Mouse (Mus musculus) yolk sac, embryonic 10.5 days (tissue): Measurements from ENCODE around the gene Prkca.

Source experiments
- DNase-seq: peaks from one replicate; pipeline ENCODE4 v3.0.0-alpha.2; 2017; ENCODE audit warnings: low spot score

The Prkca gene

DNA sequence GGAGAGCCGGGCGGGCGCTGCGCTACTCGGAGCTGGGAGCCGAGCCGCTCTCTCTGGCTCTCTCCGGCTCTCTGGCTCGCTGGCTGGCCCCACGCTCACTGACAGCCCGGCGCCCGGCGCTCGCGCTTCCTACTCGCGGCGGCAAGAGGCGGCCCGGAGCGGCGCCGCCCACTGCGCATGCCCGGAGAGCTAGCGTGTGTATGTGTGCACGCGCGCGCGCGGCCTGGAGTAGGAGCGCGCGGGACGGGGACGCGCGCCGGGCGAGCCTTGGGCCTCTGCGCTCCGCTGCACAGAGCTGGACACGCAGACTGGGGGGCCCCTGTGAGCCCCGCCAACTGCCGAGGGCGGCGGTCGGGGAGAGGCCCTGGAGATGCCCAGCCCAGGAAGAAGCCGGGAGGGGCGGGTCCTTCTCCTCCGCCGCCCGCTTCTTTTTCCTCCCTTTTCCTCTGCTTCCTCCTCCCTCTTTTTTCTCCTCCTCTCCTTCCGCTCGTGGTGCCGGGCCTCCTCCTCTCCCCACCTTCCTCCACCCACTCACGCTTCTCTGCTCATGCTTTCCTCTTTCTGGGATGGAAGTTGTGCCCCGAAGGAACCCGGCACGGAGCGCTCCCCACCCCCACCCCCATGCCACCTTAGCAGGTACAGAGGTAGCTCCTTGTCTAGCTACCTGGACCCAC, at the start of gene Prkca:
Gene Prkca, minus strand, starts transcription at position 140 of the 674 bp plus-strand sequence.
- peak; percentile 90 for DNase-seq

DNA sequence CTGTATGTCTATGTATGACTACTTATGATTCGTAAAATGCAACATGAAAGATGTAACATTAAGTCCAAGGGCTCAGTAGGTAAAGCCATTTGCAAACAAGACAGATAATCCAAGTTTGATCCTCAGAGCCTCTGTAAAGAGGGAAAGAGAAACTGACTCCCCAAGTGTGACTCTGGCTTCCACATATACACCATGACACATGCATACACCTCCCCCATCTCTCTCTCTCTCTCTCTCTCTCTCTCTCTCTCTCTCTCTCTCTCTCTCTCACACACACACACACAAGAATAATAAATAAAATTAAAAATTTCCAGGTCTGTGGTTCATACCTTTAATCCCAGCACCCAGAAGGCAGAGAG, 41.9 kb upstream of the Prkca start:
- DNase-seq: no peak

DNA sequence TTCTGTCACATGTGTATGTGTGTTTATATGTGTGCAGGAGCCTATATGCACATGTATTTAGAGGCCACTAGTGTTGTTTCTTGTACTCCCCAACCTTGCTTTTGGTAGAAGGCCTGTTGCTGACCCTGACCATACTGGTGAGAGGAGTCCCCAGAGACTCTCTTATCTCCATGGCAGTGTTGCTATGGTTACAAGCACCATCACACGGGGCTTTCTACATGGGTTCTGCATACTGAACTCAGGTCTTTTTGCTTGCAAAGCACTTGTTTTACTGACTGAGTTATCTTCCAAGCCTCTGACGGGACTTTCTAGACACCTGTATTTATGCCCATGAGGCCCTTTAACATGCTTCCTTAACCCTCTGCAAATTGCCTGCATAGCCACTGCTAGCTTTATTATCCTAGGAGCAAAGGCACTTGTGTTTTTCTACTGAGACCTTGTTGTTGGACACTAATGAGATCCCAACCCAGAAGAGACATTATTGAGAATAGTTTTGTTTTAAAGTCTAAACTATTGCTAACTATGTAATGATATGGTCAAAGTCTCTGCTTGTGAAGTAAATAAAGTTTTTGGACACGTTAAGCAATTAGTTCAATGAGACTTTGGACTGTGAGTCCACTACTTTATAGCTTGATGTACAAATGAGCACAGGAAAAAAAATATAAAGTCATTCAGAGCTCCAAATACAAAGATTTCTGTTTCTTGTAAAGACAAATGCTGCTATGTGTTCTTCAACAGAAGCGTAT, 41.4 kb upstream of the Prkca start:
- no peak for DNase-seq

DNA sequence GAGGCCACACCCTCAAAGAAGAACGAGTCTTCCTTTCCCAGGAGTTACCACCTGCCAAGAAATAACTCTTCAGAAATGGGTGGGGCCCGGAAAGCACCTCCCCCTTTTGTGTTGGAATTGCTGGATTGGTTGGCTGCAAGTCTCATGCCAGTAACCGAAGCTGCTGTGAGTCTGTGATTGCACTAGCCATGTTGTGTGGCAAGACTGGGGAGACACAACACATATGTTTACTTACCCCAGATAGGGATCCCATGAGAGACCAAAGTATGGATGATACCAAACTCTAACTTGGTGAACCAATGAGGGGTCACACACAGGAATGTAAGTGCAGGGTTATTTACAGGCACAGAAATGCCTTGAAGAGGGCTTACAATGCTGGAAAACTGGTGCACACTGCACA, 38.9 kb upstream of the Prkca start:
- no peak for DNase-seq

DNA sequence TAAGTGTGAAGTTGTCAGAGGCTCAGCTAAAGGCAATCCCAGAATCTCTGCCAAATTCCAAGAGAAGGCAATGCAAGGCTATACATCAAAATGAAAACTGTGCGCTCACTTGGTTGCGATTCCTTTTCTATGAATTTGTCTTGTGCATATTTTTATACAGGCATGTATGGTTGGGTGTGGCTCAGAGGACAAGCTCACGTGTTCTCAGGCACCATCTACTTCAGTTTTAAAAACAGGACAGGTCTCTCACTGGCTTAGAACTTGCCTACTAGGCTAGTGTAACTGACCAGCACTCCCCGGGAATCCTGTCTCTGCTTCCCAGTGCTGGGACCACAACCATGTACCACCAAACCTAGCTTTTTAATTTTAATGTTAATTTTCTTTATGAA, 34.6 kb upstream of the Prkca start:
- no peak for DNase-seq

DNA sequence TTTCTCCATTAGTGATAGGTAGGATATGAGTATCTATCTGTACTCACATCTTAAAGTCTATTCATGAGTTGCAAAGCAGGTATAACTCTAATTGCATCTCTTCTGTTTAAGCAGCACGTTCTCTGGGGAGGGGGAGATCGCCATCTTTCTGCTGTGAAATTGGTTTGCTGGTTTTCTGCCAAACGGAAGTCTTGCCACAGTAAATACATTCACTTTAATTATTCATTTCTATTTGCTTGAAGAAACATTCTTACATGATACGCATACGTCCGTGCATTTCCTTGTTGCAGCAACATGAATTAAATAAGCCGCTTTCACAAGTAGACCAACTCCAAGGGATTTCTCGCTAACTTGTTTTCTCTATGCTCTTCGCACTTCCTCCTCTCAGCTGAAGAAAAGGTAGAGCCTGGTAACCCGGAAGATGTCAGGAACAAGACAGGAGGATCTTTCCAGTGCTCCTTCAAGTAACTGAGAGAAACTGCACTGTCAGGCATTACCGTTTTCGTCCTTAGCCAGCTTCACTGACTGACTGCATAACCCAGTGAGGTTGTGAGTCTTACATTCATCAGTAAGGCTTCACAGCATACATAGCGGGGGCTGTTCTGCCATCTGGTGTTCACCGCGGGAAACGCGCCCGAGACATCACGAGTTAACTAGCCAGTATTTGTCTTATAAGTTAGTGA, 34.1 kb upstream of the Prkca start:
- DNase-seq: peak; percentile 75

DNA sequence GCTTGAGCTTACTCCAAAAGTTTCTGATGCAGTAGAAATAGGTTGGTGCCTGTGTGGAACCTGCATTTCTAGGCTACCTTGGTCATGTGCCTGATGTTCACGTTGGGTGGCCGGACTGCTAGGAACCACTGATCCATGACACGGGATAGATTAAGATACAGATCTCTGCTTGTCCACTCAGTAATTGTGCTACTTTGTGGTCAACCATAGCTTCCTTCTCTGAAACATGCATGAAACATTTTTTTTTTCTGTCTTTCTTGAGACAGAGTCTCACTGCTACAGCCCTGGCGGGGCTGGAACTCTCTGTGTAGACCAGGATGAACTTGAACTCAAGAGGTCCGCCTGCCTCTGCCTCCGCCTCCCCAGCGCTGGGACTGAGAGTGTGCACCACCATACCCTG, 33.1 kb upstream of the Prkca start:
- DNase-seq: no peak

DNA sequence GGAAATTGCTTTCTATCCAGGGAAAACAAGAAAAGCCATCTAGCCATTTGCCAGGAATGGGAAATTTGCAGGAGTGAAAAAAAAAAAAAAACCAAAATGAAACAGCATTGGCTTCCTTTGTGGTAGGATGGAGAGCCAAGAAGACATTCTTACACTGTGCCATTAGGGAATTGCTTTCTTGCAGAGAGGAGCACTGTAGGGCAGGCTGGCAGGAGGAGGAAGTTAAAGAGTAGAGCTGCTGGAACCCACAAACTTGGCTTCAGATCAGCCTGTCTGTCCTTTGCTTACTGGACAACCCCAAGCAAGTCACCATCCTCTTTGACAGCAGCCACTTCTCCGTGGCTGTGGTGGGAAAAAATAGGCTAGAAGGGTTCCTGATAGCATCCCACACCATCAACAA, 23.3 kb upstream of the Prkca start:
- DNase-seq: no peak

DNA sequence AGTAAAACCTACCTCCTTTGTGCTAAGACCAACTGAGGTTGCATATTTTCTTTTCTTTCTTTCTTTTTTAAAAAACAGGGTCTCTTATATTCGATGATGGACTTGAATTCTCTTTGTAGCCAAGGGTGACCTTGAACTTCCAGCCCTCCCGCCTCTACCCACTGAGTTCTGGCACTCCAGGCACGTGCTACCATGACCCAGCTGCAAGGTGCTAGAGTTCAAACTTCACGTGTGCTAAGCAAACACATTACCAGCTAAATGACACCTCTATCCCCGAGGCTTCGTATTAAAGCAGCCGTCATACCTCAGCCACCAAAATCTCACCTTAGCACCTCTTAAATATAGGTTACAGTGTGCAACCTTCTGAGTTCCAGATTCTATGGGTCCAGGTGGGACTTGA, 21.9 kb upstream of the Prkca start:
- DNase-seq: no peak

DNA sequence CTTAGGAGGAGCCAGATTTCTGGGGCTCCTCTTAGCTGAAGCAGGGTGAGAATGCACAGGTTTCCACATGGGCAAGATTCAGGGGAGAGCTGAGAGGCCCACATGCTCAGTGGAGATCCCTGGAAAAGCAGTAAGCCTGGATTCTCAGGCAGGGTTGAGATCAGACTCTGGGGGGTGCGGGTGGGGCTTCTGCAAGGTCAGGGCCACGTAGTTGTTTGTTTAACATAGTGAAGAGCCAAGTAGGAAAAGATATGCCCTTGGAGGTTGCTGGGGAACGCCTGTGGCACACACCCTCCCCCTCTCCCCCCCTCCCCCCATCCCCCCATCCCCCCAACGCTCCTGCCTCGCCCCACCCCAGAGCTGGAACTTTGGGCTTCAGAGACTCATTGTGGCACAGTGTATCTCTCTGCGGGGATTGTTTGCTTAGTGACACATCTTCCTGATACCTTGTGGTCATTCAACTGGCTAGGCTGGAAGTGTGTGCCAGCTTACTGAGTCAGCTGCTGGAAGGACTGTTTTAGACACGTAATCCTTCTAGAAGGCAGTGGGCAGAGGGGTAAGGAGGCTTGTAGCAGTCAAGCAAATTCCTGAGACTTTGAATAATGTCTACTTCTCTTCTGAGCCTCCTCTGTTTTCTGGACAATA, 21.3 kb upstream of the Prkca start:
- peak; percentile 7 for DNase-seq

DNA sequence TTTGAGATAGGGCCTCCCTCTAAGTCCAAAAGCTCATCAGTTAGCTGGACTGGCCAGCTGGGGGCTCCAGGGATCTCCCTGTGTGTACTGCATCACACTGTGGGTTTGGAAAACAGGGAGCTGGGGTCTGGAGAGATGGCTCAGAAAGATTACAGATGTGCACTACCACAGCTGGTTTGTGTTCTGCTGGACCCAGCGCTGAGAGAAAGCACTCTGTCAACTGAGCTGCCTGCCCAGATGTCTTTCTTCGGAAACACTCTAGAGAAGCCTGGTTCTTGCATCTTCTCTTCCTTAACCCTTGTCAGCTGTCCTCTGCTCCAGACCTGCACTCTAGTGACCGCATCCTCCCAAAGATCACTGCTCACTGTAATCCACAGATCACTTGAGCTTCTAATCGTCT, 20.3 kb upstream of the Prkca start:
- DNase-seq: no peak

DNA sequence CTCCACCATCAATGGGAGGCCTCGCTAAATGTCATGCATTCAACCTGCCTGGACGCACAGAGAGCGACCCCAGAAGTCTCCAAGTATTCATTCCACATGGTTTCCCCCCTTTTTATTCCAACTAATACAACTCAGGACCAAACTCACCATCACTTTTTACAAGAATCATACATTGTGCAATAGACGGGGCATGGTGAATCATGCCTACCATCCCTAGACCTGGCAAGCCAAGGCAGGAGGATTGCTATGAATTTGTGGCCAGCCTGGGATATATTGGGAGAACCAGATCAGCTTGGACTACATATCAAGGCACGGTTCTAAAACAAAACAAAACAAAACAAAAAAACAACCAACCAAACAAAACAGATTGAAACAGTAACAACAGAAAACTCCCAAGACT, 19.2 kb upstream of the Prkca start:
- no peak for DNase-seq

DNA sequence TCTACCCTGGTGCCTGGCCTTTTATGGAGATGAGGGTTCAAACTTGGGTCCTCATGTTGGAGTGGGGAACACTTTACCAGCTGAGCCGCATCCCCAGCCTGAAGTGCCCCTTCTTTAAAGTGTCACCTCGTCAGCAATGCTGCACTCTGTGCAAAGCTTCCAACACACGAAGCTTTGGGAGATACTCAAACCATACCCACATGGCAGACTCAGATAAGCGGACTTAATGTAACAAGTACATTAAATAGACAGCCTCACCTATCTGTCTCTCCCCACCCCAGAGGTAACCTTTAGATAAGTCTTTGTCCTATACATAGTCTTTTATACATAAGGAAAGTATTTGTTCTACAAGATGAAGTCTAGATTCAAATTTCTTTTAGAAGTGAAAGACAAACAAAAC, 17.3 kb upstream of the Prkca start:
- no peak for DNase-seq

DNA sequence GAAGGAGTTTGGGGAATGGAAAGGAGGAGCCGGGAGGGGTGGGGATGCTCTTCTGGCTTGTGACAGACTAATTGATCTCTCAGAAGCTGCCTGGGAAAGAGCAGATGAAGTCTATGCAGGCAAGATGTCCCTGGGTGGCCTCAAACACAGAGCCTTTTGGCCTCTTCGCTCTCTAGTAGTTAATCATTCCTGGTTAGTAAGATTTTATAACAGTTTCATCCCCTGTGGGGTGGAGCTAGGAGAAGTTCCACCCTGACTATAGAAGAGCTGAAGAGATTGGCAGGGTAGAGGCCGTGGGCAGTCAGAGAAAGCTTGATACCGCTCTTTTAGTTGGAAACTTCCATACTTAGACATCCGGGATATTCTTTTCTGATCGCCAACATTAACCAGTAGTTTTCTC, 15.2 kb upstream of the Prkca start:
- DNase-seq: no peak

DNA sequence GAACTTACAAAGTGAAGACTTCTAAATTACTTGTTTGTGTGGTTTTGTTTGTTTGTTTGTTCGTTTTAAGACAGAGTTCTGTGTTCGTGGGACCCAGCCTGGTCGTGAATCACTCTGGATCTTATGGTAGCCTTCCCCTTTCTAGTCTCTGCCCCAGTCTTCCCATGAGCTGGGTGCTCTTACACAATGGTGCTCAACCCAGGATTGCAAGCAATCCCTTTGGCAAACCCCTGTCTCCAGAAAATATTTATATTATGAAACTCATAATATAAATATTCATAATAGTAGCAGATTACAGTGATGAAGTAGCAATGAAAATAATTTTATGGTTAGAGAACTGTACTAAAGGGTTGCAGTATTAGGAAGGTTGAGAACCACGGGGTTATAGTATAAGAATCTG, 12.3 kb upstream of the Prkca start:
- no peak for DNase-seq

DNA sequence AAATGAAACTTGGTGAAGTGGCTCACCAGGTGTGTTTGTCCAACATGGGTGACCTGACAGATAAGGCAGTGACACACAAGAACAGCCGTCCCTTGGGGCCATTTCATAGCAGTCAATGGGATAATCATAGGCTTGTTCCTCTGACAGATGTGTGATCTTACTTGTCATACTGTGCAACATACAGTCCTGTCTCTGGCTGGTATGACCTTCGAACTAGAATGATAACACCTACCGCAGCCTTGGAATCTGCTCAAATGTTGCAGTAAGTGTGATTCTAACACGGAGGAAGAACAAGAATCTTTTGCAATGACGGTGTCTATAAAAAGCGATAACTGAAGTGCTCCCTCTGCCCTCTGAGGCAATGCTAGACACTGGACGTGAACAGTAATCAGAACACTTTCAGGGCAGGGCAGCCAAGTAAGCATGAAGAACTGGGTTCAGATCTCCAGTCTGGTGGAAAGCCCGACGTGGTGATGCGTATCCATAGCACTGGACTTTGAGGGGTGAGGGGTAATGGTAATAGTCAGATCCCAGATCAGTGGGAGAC, 9.2 kb upstream of the Prkca start:
- DNase-seq: no peak

DNA sequence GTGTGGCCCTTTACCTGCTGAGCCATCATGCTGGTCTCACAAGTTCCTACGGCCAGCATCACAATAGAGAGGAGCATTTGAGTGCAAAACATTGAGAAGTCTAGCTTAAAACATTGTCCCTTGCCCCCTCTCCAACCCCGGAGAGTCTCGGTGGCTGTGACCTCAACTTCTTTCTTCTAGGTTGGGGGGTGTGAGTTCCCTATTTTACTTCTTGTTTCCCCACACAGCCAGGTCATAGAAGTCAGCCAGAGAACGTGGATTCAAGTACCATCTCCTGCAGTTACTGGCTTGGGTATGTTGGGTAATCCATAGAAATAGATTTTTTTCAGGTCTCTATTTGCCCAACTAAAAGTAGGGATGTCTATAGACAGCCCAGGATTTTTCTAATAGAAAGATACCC, 7.1 kb upstream of the Prkca start:
- DNase-seq: no peak

DNA sequence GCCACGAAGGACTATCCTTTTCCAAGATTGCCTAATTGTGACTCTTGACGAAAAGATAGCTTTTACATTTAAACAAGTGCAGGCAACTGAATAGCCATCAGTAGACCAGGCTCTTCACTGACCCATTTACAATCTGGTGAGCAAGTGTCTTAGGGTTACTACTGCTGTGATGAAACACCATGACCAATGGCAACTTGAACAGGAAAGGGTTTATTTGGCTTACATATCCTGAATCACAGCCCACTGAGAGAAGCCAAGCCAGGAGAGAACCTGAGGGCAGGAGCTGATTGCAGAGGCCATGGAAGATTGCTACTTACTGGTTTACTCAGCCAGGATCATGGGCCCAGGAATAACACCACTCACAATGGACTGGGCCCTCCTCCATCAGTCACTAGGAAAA, 1.6 kb upstream of the Prkca start:
- no peak for DNase-seq

DNA sequence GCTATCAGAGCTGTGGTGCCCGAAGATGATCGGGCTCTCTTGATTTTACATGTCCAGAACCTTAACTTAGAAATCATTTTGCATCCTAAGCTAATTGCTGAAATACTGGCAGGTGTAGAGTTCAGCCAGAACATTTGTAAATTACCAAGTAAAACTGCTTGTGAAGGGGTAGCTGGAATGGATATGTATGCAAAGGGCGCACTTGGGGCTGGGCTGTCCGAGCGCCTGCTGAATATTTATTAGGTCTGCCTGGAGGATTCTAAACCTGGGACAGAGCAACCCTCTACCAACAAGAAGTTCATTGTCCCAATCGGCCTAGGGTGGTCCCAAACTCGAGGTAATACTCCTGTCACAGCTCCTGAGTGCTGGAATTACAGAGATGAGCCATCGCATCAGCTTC, 1.0 kb upstream of the Prkca start:
- no peak for DNase-seq

DNA sequence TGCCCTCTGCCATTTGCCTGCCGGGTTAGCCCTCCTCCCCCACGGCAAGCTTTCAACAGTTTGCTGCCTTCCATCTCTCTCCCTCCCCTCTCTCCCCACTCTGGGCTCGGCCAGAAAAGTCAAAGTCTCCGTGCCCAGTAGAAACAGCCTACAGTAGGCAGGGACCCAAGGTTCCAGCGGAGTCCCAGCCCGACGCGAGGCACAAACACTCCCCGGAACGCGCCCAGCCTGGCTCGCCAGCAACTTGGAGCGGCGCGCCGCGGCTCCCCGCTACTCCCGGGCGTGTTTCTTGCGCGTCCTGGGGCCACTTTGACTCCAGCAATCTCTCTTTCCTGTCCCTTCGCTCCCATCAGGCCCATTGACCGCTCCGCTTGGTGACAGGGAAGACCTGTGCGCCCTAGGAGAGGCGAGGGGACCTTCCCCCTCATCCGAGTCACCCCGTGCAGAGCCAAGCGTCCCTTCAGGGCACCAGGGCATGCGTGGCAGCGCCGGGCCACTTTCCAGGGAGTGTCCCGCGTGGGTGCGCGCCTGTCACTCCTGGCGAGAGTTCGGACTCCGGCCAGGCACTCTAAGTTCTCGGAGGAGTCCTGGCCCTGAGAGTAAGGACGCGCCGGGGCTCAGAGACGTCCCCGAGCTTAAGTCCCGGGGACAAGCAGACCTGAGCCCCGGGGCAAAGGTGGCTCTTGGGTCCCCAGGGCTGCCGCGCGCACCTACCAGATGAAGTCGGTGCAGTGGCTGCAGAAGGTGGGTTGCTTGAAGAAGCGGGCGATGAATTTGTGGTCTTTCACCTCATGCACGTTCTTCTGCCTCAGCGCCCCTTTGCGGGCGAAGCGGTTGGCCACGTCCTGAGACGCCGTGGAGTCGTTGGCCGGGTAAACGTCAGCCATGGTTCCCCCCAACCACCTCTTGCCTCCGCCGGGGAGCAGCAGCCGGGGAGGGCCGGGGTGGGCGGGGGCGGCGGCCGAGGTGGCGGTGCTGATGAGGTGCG, 653 bp downstream of the Prkca start, which contains the start of gene Apoh:
Gene Apoh, plus strand, starts transcription at position 574 of the 988 bp plus-strand sequence.
- peak; percentile 29 for DNase-seq

DNA sequence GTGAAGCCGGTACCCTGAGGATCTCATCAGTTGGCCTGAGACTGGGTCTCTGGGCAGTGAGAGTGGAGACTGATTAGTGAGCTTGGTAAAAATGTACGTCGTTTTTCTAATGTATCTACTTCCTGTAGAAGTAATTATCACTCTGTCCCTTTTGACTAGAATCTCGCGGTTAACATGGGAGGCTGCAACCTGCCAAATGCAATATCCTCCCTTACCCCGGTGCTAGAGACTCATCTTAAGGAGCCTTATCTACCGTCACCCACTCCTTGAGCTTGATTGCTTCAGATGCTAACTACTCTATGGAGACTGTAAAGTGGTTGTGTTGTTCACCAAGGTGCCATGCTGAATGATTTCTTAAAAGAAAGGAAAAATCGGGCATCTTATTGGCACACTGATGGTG, 1.9 kb downstream of the Prkca start:
- no peak for DNase-seq
